Mouse (Mus musculus) hindbrain, embryonic 15.5 days (tissue): ENCODE measurements at regions not wholly inside any gene's neighbourhood (a gene's known extent, or its start where the extent isn't known, plus 50 kb on each side); places are given as distances from the start of the nearest gene placed in this dataset.

Source experiments
- ATAC-seq: fragments of 200-750 bp; cut with Nextera tagmentation; 2 replicates; pipeline ENCODE4 v1.8.0; 2017; ENCODE audit warnings: low read depth, moderate number of reproducible peaks, moderate TSS enrichment; ENCODE audit not compliant: low FRiP score
- H3K27ac ChIP-seq: fragments of 300-500 bp; sonication (generic); replicated peaks from 2 replicates; pipeline ENCODE4 v1.5.1; 2015; ENCODE audit warnings: mild to moderate bottlenecking, inconsistent platforms
- H3K27me3 ChIP-seq: fragments of 300-500 bp; sonication (generic); 2 replicates; pipeline ENCODE4 v1.6.1; 2015; ENCODE audit warnings: control low read depth, inconsistent platforms
- H3K36me3 ChIP-seq: fragments of 300-500 bp; sonication (generic); 2 replicates; pipeline ENCODE4 v1.6.1; 2015; ENCODE audit warnings: control low read depth, inconsistent platforms
- H3K4me1 ChIP-seq: fragments of 300-500 bp; sonication (generic); replicated peaks from 2 replicates; pipeline ENCODE4 v1.6.1; 2015; ENCODE audit warnings: control low read depth, inconsistent platforms
- H3K4me2 ChIP-seq: fragments of 300-500 bp; sonication (generic); 2 replicates; pipeline ENCODE4 v1.6.1; 2015; ENCODE audit warnings: moderate library complexity, mild to moderate bottlenecking, inconsistent platforms
- H3K4me3 ChIP-seq: fragments of 300-500 bp; sonication (generic); 2 replicates; pipeline ENCODE4 v1.5.1; 2015; ENCODE audit warnings: mild to moderate bottlenecking, inconsistent platforms
- H3K9ac ChIP-seq: fragments of 300-500 bp; sonication (generic); 2 replicates; pipeline ENCODE4 v1.6.1; 2015; ENCODE audit warnings: inconsistent platforms
- H3K9me3 ChIP-seq: fragments of 300-500 bp; sonication (generic); 2 replicates; pipeline ENCODE4 v1.6.1; 2016; ENCODE audit warnings: control low read depth, inconsistent platforms
- WGBS: fragments of 180-500 bp; shearing (Covaris S2); methylation state at CpG from one replicate; pipeline ENCODE4 v1.1.7; 2015; 5-methylcytosine and 5-hydroxymethylcytosine counted together

DNA sequence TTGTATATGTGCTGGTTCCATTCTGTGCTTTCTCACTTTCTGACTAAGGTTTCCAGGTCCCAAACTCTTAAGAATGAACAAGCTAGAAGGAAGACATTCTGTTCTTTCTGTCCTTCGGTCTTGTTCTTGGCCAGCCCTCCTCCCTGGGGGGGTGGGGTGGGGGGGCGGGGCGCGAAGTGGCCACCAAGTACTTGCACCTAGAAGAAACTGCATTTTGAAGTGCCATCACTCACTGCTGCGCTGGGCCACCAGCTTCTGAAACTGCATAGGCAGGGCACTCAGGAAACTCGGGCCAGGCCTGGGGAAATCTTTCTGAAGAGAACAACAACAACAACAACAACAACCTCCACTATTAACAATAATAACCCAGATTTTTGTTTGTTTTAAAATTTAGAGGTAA lies 94.4 kb upstream of the Fut8 start:
- H3K9ac ChIP-seq, result no peak overlapping the region
- 77% methylated on average over 6 of the region's 6 CpGs for WGBS
- H3K4me1 ChIP-seq, result no peaks in the 10 kb centered on the region
- H3K27ac ChIP-seq, result no peak overlapping the region
- H3K4me3 ChIP-seq, result no peak overlapping the region
- H3K36me3 ChIP-seq, result no peaks in the 10 kb centered on the region
- no peak for ATAC-seq
- H3K4me2 ChIP-seq, result no peak overlapping the region
- H3K27me3 ChIP-seq, result no peaks in the 10 kb centered on the region
- H3K9me3 ChIP-seq, result no peaks in the 10 kb centered on the region

DNA sequence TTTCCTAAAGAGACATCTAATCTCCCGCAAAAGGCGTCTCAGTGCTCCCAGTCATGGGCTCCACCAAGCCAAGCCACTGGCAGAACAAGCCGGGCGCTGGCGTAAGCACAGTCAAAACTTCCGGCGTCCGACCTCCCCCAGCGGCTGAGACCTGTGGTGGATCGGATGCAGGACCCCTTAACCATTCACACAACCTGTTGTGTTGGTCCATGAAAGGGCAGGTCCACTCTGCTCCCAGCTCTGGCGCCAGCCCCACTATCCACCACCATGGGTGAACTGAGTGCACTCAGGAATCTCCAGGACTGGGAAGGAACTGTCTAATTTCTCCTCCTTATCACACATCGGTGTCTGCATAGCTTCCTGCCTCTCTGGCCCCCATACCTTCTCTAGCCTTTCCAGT lies 94.8 kb upstream of the Fut8 start:
- ATAC-seq, result no peak
- Histone ChIP-seq H3K27me3 (no peaks in the 10 kb centered on the region), H3K4me1 (no peaks in the 10 kb centered on the region), H3K9ac (no peak overlapping the region), H3K36me3 (no peaks in the 10 kb centered on the region), H3K4me3 (no peak overlapping the region), H3K27ac (no peak overlapping the region), H3K9me3 (no peaks in the 10 kb centered on the region), H3K4me2 (no peak overlapping the region)
- 95% methylated on average over 12 of the region's 12 CpGs for WGBS

DNA sequence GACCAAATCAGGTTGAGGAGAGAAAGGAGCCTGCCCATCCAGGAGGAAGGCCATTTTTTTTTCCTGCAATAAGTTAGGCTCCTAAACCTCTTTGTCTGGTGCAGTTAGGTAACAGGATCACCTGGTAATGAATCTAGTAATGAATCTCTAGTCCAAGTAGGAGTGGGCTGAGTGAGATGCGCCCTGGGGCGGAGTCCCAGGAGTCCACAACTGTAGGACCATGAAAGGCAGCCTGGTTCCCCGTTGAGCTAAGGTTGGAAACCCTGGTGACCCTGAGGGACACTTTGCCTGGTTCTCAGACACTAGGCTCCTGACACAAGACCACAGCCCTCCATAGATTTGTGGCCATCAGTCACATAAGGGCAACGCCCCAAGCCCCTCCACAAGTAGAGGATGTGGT lies 95.7 kb upstream of the Fut8 start:
- Histone ChIP-seq H3K4me1 (no peaks in the 10 kb centered on the region), H3K9me3 (no peaks in the 10 kb centered on the region), H3K27me3 (no peaks in the 10 kb centered on the region), H3K27ac (no peak overlapping the region), H3K9ac (no peak overlapping the region), H3K36me3 (no peaks in the 10 kb centered on the region), H3K4me2 (no peak overlapping the region), H3K4me3 (no peak overlapping the region)
- no peak for ATAC-seq
- WGBS, result 95% methylated on average over 4 of the region's 4 CpGs

DNA sequence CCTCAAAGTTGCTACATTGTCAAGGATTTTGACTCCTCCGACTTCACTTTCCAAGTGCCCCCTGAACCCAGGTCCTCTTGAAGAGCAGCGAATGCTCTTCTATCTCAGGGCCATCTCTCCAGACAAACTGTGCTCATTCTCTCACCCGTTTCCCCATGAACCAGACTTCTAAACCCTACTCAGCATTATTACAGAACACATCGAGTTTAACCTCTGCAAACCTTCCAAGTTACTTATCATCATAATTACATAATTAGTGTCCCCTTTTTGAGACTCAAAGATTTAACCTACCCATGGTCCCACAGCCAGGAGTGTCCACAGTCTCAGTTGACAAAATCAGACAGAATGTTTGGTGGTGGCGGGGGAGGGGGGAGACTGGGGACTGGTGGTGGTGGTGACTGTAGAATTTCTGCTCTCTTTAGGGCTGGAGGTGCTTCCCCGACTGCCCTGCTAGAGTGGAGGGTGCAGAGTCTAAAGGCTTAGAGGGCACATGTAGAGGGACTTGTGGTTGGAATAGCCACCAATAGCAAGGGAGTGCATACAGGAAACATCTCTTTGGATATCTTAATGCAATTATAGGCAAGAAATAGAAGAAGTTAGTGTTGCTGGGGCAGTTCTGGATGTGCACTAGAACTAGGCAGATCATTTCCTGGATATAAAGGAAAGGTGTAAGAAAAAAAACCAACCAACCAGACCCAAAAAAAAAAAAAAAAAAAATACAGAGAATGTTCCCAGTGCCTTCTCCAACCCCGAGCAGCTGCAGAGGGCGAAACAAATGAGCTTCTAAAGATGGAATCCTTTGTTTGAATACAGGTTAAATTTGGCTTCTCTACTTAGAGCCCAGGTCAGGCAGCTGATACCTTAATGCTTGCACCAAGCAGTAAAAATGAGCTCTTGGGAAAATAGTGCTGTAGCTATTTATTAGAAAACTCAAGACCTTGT lies 96.4 kb upstream of the Fut8 start:
- Histone ChIP-seq H3K4me3 (no peak overlapping the region), H3K4me1 (no peaks in the 10 kb centered on the region), H3K27ac (no peak overlapping the region), H3K36me3 (no peaks in the 10 kb centered on the region), H3K9ac (no peak overlapping the region), H3K9me3 (no peaks in the 10 kb centered on the region), H3K27me3 (no peaks in the 10 kb centered on the region), H3K4me2 (no peak overlapping the region)
- ATAC-seq, result no peak
- 88% methylated on average over 8 of the region's 8 CpGs for WGBS

DNA sequence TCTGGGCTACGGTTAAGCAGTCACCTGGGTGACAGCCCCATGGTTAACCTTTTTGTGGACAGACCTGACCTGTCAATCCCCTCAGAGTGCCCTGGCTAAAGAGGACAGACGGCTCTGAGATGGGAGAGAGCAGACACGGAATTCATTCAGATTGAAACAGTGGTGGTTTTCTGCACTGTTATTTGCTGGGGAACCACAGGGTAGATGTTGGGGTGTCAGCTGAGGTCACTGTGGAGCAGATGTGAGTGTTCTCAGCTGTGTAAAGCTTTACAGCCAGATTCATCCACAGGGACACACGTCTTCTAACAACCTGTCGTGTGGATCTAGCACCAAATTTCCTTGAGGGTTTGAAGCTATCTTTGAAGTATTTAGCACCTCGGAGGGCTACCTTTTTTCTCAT lies 97.3 kb upstream of the Fut8 start:
- no peak for ATAC-seq
- no peak overlapping the region for H3K27ac ChIP-seq
- H3K4me3 ChIP-seq, result no peak overlapping the region
- WGBS, result 74% methylated on average over 6 of the region's 6 CpGs
- no peaks in the 10 kb centered on the region for H3K4me1 ChIP-seq
- H3K4me2 ChIP-seq, result no peak overlapping the region
- no peaks in the 10 kb centered on the region for H3K36me3 ChIP-seq
- H3K9me3 ChIP-seq, result no peaks in the 10 kb centered on the region
- no peaks in the 10 kb centered on the region for H3K27me3 ChIP-seq
- no peak overlapping the region for H3K9ac ChIP-seq

DNA sequence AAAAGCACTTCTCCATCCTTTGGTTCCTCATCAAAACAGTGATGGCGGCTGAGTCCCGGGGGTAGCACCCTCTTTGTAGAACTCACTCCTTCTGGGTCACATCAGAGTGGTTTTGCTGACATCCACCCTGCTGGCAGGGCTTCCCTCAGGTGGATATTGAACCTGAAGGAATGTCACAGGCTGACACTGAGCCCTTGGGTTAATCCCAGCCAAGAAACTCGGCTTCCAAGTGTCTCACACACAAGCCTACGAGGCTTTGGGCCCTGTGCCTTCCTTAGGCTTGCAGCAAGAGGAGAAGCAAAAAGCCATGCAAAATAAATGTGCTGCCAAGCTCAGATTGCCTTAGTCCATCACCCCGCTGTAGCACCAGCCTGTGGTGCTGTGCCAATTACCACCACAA lies 97.8 kb upstream of the Fut8 start:
- ATAC-seq, result no peak
- Histone ChIP-seq H3K4me3 (no peak overlapping the region), H3K4me2 (no peak overlapping the region), H3K4me1 (no peaks in the 10 kb centered on the region), H3K36me3 (no peaks in the 10 kb centered on the region), H3K9ac (no peak overlapping the region), H3K27ac (no peak overlapping the region), H3K27me3 (no peaks in the 10 kb centered on the region), H3K9me3 (no peaks in the 10 kb centered on the region)
- 80% methylated on average over 5 of the region's 5 CpGs for WGBS

DNA sequence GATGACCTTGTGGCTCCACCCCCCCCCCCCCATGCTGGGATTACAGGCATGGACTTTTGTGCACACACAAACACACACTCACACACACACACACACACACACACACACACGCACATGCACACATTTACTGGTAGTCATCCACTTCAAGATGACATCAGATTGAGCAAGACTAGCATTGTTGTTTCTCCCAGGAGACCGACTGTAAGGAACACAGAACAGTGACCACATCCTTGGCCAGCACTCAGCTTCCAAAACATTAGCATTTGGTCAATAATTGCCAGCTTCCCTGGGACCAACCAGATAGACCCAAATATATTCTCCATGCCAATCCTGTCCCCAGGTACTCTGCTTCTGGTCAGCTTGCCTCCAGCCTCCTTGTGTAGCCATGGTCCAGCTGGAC lies 98.2 kb upstream of the Fut8 start:
- no peaks in the 10 kb centered on the region for H3K4me1 ChIP-seq
- H3K4me3 ChIP-seq, result no peak overlapping the region
- H3K9me3 ChIP-seq, result no peaks in the 10 kb centered on the region
- H3K4me2 ChIP-seq, result no peak overlapping the region
- WGBS, result 80% methylated on average over 2 of the region's 2 CpGs
- no peak overlapping the region for H3K27ac ChIP-seq
- no peak for ATAC-seq
- no peak overlapping the region for H3K9ac ChIP-seq
- no peaks in the 10 kb centered on the region for H3K36me3 ChIP-seq
- no peaks in the 10 kb centered on the region for H3K27me3 ChIP-seq

DNA sequence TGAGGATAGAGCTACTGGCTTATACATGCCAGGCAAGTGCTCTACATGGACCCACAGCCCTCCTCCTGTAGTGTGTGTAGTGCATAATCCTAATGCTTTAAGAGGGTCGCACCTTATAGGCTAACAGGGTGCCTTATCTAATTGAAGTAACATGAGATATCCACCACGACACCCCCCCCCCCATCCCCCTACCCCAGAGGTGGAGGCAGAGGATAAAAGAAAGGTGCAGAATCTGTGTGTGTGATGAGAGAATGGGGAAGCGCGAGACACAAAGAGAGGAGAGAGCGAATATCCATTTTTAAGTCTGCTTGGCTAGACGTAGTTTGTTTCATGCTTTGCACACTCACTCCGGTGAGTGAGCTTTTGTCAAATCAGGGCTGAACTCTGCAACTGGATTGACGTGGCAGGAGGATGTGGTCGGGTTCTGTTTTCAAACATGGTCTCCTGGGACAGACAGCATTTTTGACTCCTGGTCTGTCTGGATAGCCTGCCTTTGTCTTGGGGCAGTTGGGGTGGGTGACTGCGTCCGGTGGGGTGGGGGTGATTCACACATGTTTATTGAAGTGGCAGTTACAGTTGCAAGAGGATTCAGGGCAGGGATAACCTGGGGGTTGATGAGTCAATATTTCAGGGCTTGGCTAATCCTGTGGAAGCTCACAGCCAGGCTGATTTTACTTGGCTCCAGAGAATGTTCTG lies 99.3 kb upstream of the Fut8 start:
- WGBS, result 85% methylated on average over 11 of the region's 11 CpGs
- no peak overlapping the region for H3K4me3 ChIP-seq
- H3K4me1 ChIP-seq, result no peaks in the 10 kb centered on the region
- H3K36me3 ChIP-seq, result no peaks in the 10 kb centered on the region
- no peak overlapping the region for H3K27ac ChIP-seq
- ATAC-seq, result no peak
- H3K27me3 ChIP-seq, result no peaks in the 10 kb centered on the region
- H3K9ac ChIP-seq, result no peak overlapping the region
- no peaks in the 10 kb centered on the region for H3K9me3 ChIP-seq
- no peak overlapping the region for H3K4me2 ChIP-seq

DNA sequence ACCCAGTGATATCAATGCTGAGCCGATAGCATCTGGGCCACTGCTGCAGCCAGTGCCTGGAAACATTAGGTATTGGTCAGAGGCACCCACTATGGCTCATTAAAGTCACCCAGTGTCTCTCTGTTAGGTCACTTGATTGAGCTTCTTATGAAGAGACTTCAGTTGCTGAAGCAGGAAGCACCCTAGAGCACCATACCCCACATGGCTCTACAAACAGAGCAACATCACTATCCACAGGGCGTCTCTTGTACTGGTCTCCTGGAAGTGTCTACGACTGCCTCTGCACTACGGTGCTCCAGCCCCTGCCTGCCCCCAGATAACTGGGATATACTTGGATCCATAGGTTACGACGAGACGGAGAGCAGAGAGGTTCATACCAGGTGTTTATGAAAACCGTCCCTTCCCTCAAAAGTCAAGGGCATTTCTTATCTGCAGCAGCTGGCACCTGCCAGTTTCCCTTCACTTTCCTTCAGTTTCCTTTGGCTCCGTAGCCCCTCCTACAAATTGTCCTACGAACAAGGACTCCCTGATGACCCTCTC lies 100.6 kb upstream of the Fut8 start:
- H3K4me3 ChIP-seq, result no peak overlapping the region
- no peak overlapping the region for H3K9ac ChIP-seq
- no peak overlapping the region for H3K27ac ChIP-seq
- no peaks in the 10 kb centered on the region for H3K4me1 ChIP-seq
- ATAC-seq, result no peak
- WGBS, result 93% methylated on average over 10 of the region's 10 CpGs
- no peaks in the 10 kb centered on the region for H3K36me3 ChIP-seq
- H3K27me3 ChIP-seq, result no peaks in the 10 kb centered on the region
- H3K4me2 ChIP-seq, result no peak overlapping the region
- no peaks in the 10 kb centered on the region for H3K9me3 ChIP-seq

DNA sequence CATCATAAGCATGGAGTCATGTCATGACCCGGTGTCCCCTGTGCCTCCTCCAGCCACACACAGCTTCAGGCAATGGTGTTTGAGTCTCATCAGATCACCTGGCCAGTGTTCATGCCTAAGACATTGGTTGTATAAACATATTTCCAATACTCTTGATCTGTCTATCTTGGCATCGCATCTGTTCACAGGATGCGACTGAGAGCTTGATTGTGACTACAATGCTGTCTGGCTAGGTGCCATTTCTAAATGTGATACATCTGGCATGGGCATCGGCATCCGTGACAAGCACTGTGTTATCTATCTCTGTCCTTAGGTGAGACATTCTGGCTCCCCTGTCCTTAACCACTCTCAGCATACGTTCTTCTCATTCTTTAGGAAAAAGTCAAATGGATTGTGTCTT lies 102.3 kb upstream of the Fut8 start:
- Histone ChIP-seq H3K9ac (no peak overlapping the region), H3K4me1 (no peaks in the 10 kb centered on the region), H3K4me2 (no peak overlapping the region), H3K9me3 (no peaks in the 10 kb centered on the region), H3K27ac (no peak overlapping the region), H3K36me3 (no peaks in the 10 kb centered on the region), H3K27me3 (no peaks in the 10 kb centered on the region), H3K4me3 (no peak overlapping the region)
- ATAC-seq, result no peak
- WGBS, result 92% methylated on average over 6 of the region's 6 CpGs

DNA sequence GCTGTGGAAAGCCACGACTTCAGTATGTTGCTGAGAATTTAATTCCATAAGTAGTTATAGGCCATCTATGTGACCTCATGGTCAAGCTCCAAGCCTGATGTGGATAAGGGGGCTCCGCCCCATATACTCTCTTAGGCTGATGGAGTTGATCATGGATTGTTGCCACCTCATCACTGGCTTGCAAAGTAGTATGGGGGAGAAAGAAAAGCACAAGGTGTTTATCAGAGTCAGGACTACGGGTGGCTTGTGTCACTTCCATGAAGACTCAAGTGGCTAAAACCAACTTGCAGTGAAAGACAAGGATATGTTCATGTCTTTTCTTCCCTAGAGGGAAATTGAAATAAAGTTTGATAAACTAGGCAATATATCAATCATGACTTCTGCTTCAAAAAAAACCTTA lies 102.9 kb upstream of the Fut8 start:
- no peak overlapping the region for H3K9ac ChIP-seq
- no peaks in the 10 kb centered on the region for H3K9me3 ChIP-seq
- no peaks in the 10 kb centered on the region for H3K4me1 ChIP-seq
- no peaks in the 10 kb centered on the region for H3K27me3 ChIP-seq
- no peak overlapping the region for H3K27ac ChIP-seq
- no peak overlapping the region for H3K4me3 ChIP-seq
- H3K36me3 ChIP-seq, result no peaks in the 10 kb centered on the region
- no peak for ATAC-seq
- WGBS, result 94% methylated on average over 3 of the region's 3 CpGs
- H3K4me2 ChIP-seq, result no peak overlapping the region

DNA sequence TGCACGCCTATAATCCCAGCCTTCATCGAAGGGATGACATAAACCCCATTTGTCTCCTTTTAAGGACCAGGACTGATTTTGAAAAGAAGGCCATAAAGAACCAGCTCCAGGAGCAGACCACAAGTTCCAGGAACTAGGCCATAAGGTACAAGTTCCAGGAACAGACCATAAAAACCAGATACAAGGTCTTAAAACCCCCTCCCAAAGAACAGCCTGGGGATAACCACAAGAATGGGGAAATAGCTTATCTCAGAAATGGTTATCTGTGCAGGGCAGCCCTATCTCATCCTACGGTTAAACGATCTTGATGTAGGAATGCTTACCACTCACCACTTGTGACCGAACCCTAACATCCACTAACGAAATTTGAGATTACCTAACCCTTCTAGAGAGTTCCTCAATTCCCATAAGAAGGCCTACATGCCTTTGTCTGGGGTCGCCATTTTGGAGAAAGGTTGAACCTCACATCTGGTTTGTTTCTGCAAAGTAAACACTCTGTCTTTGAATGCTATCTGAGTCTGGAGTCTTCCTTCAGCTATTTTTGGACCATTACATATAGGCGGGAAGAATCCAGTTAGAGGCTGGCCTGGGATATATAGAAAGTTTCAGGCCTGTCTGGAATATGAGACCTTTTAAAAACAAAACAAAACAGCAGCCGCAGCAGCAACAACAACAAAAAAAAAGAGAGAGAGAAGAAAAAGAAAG lies 103.5 kb upstream of the Fut8 start:
- ATAC-seq, result no peak
- H3K9ac ChIP-seq, result no peak overlapping the region
- H3K27ac ChIP-seq, result no peak overlapping the region
- H3K4me3 ChIP-seq, result no peak overlapping the region
- H3K4me1 ChIP-seq, result no peaks in the 10 kb centered on the region
- H3K4me2 ChIP-seq, result no peak overlapping the region
- H3K27me3 ChIP-seq, result no peaks in the 10 kb centered on the region
- H3K36me3 ChIP-seq, result no peaks in the 10 kb centered on the region
- no peaks in the 10 kb centered on the region for H3K9me3 ChIP-seq
- WGBS, result 90% methylated on average over 9 of the region's 9 CpGs
